Mouse (Mus musculus) kidney, embryonic 15.5 days (tissue): ENCODE measurements at regions not wholly inside any gene's neighbourhood (a gene's known extent, or its start where the extent isn't known, plus 50 kb on each side); places are given as distances from the start of the nearest gene placed in this dataset.

Source experiments
- ATAC-seq: fragments of 200-750 bp; cut with Nextera tagmentation; replicated peaks from 2 replicates; pipeline ENCODE4 v1.8.0; 2017; ENCODE audit warnings: moderate TSS enrichment; ENCODE audit not compliant: low FRiP score
- H3K27ac ChIP-seq: fragments of 300-500 bp; sonication (generic); 2 replicates; pipeline ENCODE4 v1.5.1; 2015; ENCODE audit warnings: mild to moderate bottlenecking, inconsistent platforms
- H3K27me3 ChIP-seq: fragments of 300-500 bp; sonication (generic); 2 replicates; pipeline ENCODE4 v1.6.1; 2015; ENCODE audit warnings: inconsistent platforms
- H3K36me3 ChIP-seq: fragments of 300-500 bp; sonication (generic); 2 replicates; pipeline ENCODE4 v1.6.1; 2015; ENCODE audit warnings: inconsistent platforms
- H3K4me1 ChIP-seq: fragments of 300-500 bp; sonication (generic); 2 replicates; pipeline ENCODE4 v1.6.1; 2015; ENCODE audit warnings: inconsistent platforms
- H3K4me2 ChIP-seq: fragments of 300-500 bp; sonication (generic); 2 replicates; pipeline ENCODE4 v1.6.1; 2015; ENCODE audit warnings: moderate library complexity, mild to moderate bottlenecking, inconsistent platforms
- H3K4me3 ChIP-seq: fragments of 300-500 bp; sonication (generic); replicated peaks from 2 replicates; pipeline ENCODE4 v1.5.1; 2015; ENCODE audit warnings: mild to moderate bottlenecking, inconsistent platforms
- H3K9ac ChIP-seq: fragments of 300-500 bp; sonication (generic); 2 replicates; pipeline ENCODE4 v1.6.1; 2015; ENCODE audit warnings: mild to moderate bottlenecking, inconsistent platforms
- H3K9me3 ChIP-seq: fragments of 300-500 bp; sonication (generic); replicated peaks from 2 replicates; pipeline ENCODE4 v1.6.1; 2016; ENCODE audit warnings: inconsistent platforms
- WGBS: fragments of 180-500 bp; shearing (Covaris S2); methylation state at CpG from one replicate; pipeline ENCODE4 v1.1.7; 2015; ENCODE audit warnings: mixed read lengths; 5-methylcytosine and 5-hydroxymethylcytosine counted together

DNA sequence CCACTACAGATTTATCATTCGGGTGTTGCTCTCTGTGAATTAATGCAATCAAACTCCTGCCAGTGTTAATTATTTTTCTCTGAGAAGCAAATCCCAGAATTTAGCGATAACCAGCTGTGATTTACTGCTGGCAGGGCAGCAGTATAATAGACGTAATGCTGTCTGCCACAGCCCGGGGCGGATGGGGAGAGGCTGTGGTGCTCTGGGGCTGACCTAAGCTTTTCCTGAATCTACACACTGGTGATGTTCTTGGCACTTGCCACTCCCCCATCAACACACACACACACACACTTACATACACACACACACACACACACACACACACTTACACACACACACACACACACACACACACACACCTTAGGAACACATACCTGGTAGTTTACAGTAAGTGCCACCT is 101.4 kb upstream of the Dynlrb2 start:
- H3K9ac ChIP-seq, result no peak overlapping the region
- H3K4me1 ChIP-seq, result no peaks in the 10 kb centered on the region
- no peaks in the 10 kb centered on the region for H3K36me3 ChIP-seq
- ATAC-seq, result peak; percentile 59
- no peaks in the 10 kb centered on the region; the same call in 1 of the 2 replicates for H3K9me3 ChIP-seq
- H3K4me2 ChIP-seq, result no peak overlapping the region
- no peaks in the 10 kb centered on the region for H3K27me3 ChIP-seq
- H3K27ac ChIP-seq, result 0 out of 2 replicates have a peak overlapping the region, but pooled peaks have one; percentile 10
- WGBS, result 20% methylated on average over 5 of the region's 5 CpGs
- H3K4me3 ChIP-seq, result no peak overlapping the region

DNA sequence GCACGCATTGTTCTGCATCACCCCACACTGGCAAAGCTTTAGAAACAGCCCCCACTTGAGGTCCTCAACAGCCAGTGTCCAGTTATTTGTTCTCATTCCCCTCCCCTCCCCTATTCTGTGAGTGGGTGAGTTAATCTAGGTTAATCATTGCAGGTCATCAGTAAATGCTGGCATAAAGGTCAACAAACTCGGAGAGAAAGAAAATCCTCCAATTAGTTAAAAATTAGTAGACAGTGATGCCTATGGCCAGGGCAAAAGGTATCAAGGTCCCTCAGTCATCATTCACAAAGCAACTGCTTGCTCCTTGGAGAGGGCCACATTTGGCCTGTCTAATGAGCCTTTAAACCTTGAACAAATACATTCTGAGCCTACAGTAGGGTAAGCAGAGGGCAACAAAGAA is 105.3 kb upstream of the Dynlrb2 start:
- H3K4me1 ChIP-seq, result no peaks in the 10 kb centered on the region
- no peak overlapping the region for H3K4me3 ChIP-seq
- H3K9me3 ChIP-seq, result no peaks in the 10 kb centered on the region; the same call in 1 of the 2 replicates
- H3K27me3 ChIP-seq, result no peaks in the 10 kb centered on the region
- peak overlapping the region; percentile 67; the same call in 1 of the 2 replicates for H3K27ac ChIP-seq
- H3K9ac ChIP-seq, result no peak overlapping the region
- peak; percentile 88 for ATAC-seq
- no peaks in the 10 kb centered on the region for H3K36me3 ChIP-seq
- H3K4me2 ChIP-seq, result no peak overlapping the region
- WGBS, result 50% methylated on average over 2 of the region's 2 CpGs

DNA sequence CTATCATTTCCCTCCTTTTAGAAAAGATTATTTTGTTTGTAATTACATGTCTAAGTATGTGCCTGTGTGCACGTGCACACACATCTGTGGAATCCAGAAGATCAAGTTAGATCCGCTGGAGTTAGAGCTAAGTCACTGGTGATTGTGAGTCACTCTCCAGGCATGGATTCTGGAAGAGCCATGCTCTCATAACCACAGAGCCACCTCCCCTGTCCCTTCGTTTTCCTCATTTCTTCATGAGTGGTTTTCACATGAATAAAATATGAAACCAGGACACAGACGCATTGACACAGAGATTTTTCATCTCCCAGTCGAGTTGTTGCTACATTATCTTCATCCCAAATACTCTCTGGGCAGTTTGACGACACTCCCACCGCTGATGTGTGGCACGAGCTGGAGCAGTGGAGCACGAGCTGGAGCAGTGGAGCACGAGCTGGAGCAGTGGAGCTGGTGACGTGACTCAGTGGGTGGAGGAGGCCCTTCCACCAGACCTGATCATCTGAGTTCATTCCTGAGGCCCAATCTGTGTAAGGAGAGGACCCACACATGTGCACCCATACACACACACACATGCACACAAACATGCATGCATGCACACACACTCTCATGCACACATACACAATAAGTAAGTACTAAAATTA is 106.1 kb upstream of the Dynlrb2 start:
- ATAC-seq, result peak; percentile 65; the same call in 1 of the 2 replicates
- 51% methylated on average over 11 of the region's 11 CpGs for WGBS

DNA sequence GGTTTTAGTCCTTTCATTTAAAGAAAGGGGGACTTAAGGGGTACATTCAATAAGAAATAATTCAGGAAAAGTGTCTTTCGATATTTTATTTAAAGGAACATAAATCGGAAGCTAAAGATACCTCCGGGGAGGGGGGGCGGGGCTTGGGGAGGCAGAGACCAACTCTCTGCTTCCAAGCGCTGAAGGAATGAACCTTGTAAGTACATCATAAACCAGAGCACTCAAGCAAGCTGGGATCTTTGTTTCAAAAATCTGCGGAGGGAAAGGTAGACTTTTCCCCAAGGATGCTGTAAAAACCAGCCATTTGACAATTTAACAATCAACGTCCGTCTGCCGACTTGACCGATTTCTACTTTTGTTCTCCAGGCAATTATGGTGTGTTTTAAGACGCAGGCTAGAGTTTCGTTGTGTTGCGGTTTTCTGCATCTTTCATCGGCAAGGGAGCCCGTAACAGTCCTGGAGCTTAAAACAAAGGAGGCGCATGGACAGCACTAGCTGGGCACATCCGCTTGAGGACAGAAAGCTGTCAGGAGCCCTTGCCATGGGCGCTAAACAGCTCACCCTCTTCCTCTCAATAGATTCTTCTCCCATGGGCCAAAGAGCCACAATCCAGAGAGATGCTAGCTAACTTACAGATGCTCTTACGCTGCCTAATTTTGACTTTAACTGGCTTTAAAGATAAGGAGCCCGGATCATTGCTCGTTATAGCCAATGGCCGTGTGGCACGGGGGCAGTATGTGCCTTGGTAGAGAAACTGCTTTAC is 119.4 kb upstream of the Dynlrb2 start:
- Histone ChIP-seq H3K27me3 (no peaks in the 10 kb centered on the region), H3K9ac (no peak overlapping the region), H3K4me1 (peaks cover 10% of the 10 kb centered on the region), H3K9me3 (0 out of 2 replicates have a peak, but pooled peaks cover 2% of the 10 kb centered on the region), H3K27ac (no peak overlapping the region), H3K36me3 (no peaks in the 10 kb centered on the region), H3K4me3 (no peak overlapping the region), H3K4me2 (peak overlapping the region; percentile 30)
- 71% methylated on average over 23 of the region's 23 CpGs for WGBS
- no peak for ATAC-seq

More for the DNA sequence above, 106.1 kb upstream of the Dynlrb2 start:
- Histone ChIP-seq H3K27me3 (no peaks in the 10 kb centered on the region), H3K27ac (peak overlapping the region; percentile 56), H3K36me3 (no peaks in the 10 kb centered on the region), H3K4me3 (no peak overlapping the region), H3K4me1 (no peaks in the 10 kb centered on the region), H3K9ac (no peak overlapping the region), H3K9me3 (no peaks in the 10 kb centered on the region), H3K4me2 (no peak overlapping the region)

DNA sequence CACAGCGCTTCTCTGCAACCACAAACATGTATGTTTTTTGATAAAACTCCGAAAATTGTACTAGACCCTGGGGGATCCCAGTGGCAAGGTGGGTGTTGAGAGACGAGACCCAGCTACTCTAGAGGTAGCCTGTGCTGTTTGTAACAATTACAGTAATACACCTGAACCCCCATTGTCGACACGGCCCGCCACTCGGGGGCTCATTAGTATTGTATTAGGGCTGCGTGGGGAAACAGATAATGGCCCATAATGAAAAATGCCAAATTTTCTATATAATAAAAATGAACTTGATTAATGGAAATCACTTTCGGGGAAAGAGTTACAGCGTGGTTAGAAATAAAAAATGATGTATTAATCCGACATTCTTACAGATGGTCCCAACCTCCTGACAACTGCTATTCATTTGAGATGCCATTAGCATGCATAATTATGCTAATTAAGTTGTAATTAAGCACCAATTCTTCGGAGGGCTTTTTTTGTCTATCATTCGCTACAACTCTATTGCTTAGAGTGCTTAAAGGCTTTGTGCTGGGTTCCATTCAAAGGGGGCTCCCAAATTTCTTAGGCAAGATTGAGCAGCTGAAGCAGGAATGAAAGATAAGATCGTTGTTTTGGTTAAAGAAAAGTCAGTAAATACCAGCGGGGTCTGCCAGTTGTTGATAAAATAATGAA is 120.2 kb upstream of the Dynlrb2 start:
- 61% methylated on average over 15 of the region's 15 CpGs for WGBS
- no peak overlapping the region for H3K27ac ChIP-seq
- H3K4me1 ChIP-seq, result peaks cover 10% of the 10 kb centered on the region
- H3K9me3 ChIP-seq, result no peaks in the 10 kb centered on the region
- H3K4me2 ChIP-seq, result peak overlapping the region; percentile 30; the same call in 1 of the 2 replicates
- no peaks in the 10 kb centered on the region for H3K27me3 ChIP-seq
- no peak overlapping the region for H3K9ac ChIP-seq
- no peak for ATAC-seq
- H3K4me3 ChIP-seq, result no peak overlapping the region
- H3K36me3 ChIP-seq, result no peaks in the 10 kb centered on the region

DNA sequence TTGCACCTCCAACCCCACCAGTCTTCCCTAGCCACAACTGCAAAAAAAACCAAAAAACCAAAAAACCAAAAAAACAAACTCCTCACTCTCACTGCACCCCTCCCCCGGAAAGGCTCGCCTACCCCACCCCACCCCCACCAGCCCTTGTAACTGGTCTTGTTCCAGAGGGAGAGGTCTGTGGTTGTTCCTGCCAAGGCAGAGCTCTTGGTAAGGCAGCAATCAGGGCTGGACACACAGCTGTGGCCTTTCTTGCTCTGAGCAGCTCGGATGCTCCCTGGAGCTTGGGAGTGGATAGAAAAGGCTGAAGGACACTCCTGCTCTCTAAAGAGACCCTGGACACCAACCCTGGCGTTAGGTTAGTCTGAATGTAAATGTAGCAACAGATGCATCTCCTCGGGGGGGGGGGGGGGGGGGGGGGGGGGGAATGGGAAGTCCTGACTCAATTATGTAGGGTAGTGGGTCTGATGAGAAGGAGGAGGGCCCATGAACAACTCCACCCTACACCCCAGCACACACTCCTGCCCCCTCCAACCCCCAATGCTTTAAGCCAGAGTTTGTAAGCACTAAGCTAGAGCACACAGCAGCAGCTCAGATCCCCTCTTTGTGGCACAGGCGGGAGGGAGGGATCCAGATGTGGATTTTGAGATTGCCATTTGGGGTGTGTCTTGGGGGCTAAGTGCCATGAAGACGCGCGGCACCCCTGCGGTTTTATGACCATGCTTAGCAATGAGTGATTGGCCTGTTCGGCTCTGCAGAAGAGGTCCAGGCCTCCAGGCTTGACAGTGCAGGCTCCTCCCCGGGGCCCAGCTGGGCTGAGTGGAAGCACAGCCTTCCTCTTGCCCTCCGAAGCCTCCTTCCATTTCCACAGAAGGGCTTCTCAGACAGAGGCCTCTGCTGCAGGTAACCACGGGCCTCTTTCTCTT is 121.0 kb upstream of the Dynlrb2 start:
- no peaks in the 10 kb centered on the region for H3K36me3 ChIP-seq
- no peak overlapping the region for H3K4me3 ChIP-seq
- no peak; the same call in 1 of the 2 replicates for ATAC-seq

DNA sequence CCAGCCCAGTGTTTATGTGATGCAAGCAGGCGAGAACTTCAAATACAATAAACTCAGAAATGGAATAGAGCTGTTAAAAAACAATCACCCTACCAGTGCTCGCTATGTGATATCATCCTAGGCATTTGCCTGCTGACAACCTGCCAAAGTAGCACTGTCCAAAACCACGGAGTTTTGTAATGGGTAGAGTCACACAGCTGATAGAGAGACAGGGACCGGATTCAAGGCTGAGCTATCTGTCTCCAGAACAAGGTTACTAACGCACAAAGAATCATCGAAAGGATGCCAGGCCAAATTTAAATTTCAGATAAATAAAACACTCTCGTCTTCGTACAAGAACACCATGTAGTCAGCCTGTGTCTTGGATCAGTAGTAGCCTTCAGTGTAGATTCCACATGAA is 121.7 kb upstream of the Dynlrb2 start:
- Histone ChIP-seq H3K4me3 (no peak overlapping the region), H3K27ac (no peak overlapping the region), H3K9ac (no peak overlapping the region), H3K9me3 (no peaks in the 10 kb centered on the region), H3K4me2 (no peak overlapping the region), H3K4me1 (peaks cover 10% of the 10 kb centered on the region), H3K27me3 (no peaks in the 10 kb centered on the region), H3K36me3 (no peaks in the 10 kb centered on the region)
- no peak for ATAC-seq
- WGBS, result 82% methylated on average over 8 of the region's 8 CpGs

More for the DNA sequence above, 121.0 kb upstream of the Dynlrb2 start:
- 19% methylated on average over 13 of the region's 14 CpGs for WGBS
- H3K27ac ChIP-seq, result no peak overlapping the region
- H3K9me3 ChIP-seq, result no peaks in the 10 kb centered on the region
- H3K27me3 ChIP-seq, result no peaks in the 10 kb centered on the region
- H3K4me2 ChIP-seq, result no peak overlapping the region
- no peak overlapping the region for H3K9ac ChIP-seq
- peaks cover 10% of the 10 kb centered on the region for H3K4me1 ChIP-seq

DNA sequence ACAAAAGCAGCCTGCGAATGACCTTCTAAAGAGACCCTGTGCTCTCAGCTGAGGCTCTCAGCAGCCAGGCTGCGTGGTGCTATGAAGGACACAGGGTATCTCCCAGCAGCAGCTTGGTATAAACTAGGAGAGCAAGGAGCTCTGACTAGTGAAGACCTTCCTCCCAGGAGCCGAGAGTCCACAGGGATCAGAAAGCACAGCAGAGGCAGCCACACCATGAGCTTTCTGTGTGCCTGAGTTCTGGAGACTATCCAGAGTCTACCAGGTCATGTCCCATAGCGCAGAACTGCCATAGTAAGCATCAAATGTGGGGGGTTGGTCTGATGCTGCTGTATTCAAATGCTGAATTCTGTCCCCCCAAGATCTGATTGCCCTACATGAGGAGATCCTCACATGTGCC is 124.2 kb upstream of the Dynlrb2 start:
- Histone ChIP-seq H3K36me3 (no peaks in the 10 kb centered on the region), H3K9me3 (no peaks in the 10 kb centered on the region), H3K27me3 (no peaks in the 10 kb centered on the region), H3K27ac (no peak overlapping the region), H3K9ac (no peak overlapping the region), H3K4me2 (no peak overlapping the region), H3K4me3 (no peak overlapping the region), H3K4me1 (peaks cover 9% of the 10 kb centered on the region)
- WGBS, result 95% methylated on average over 4 of the region's 4 CpGs
- no peak for ATAC-seq

DNA sequence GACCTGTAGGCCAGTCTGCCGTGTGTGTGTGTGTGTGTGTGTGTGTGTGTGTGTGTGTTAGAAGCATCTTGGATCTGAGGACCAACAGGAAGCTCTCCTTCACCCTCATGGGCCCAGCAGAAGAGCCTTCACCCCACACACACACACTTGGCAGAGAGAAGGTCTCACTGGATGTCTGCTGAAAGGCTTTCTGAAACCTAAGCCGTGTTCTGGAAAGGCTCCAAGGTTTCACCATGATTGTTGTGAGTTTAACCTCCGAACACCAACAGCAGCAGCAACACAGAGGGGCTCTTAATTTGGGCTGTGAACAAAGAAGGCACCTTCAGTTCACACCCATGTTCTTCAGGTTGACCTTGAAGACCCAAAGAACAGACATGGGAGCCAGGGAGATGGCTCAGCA is 124.9 kb upstream of the Dynlrb2 start:
- no peaks in the 10 kb centered on the region for H3K36me3 ChIP-seq
- no peak for ATAC-seq
- no peak overlapping the region for H3K4me3 ChIP-seq
- H3K9ac ChIP-seq, result no peak overlapping the region
- no peak overlapping the region for H3K4me2 ChIP-seq
- H3K9me3 ChIP-seq, result no peaks in the 10 kb centered on the region
- no peaks in the 10 kb centered on the region for H3K27me3 ChIP-seq
- H3K4me1 ChIP-seq, result peaks cover 6% of the 10 kb centered on the region
- H3K27ac ChIP-seq, result no peak overlapping the region
- WGBS, result 50% methylated on average over 3 of the region's 3 CpGs

DNA sequence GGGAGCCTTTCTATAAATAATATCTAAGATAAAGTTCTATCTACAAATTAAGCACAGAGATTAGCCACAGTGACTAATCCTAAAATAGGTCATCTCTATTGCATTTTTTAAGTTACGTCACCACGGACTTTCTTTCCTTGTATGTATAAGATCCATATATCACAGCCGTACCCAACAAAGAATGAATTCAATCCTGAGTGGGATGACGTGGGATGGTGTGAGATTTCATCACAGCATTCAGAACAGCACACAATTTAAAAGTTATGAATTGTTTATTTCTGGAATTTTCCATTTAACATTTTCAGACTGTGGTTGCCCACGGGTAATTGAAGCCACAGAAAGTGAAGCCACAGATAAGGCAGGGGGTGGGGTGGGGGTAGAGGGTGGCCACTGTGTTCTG is 129.0 kb upstream of the Dynlrb2 start:
- Histone ChIP-seq H3K9ac (no peak overlapping the region), H3K36me3 (no peaks in the 10 kb centered on the region), H3K4me1 (peaks cover 17% of the 10 kb centered on the region; the same call in 1 of the 2 replicates), H3K4me2 (no peak overlapping the region), H3K27me3 (no peaks in the 10 kb centered on the region), H3K9me3 (no peaks in the 10 kb centered on the region), H3K4me3 (no peak overlapping the region), H3K27ac (no peak overlapping the region)
- no peak for ATAC-seq
- 81% methylated on average over 5 of the region's 5 CpGs for WGBS

DNA sequence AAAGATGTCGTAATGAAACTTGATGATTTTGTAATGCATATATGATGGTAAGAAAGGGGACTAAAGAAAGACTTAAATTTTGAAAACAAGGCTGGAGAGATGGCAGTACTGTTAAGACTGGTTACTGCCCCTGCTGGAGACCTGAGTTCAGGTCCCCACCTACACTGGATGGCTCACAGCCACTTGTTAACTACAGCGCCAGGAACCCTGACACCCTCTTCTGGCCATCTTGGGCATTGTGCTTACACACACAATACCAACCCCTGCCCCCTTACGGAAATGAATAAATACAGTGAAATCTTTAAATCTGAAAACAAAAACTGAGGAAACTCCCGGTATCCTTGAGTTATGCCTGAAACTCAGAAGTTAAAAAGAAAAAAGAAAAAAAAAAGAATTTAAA is 131.7 kb upstream of the Dynlrb2 start:
- Histone ChIP-seq H3K36me3 (no peaks in the 10 kb centered on the region), H3K4me1 (peaks cover 17% of the 10 kb centered on the region; the same call in 1 of the 2 replicates), H3K27me3 (no peaks in the 10 kb centered on the region), H3K4me3 (no peak overlapping the region), H3K4me2 (no peak overlapping the region), H3K9me3 (no peaks in the 10 kb centered on the region), H3K9ac (no peak overlapping the region), H3K27ac (no peak overlapping the region)
- WGBS, result 86% methylated on average over 4 of the region's 4 CpGs
- ATAC-seq, result no peak
